Mouse (Mus musculus) G1E (cell line): ENCODE results near the gene Depdc1b. TPM values are rescaled to one million over a fixed set of nuclear protein-coding genes. Genes with fewer than 3 reads are reported as not detected.

Source experiments
- ATAC-seq: 2 replicates; pipeline ENCODE4 v1.8.0; 2016; ENCODE audit warnings: mild to moderate bottlenecking; ENCODE audit not compliant: insufficient number of reproducible peaks, poor library complexity, low FRiP score, severe bottlenecking; ENCODE audit errors: extremely low read depth
- DNase-seq: peaks from one replicate; pipeline ENCODE4 v3.0.0; 2012; ENCODE audit warnings: low spot score
- H3K27me3 ChIP-seq: 2 replicates; pipeline ENCODE4 v1.6.1; 2012; ENCODE audit warnings: mild to moderate bottlenecking, low read length, inconsistent platforms; ENCODE audit not compliant: insufficient read depth
- H3K36me3 ChIP-seq: replicated peaks from 2 replicates; pipeline ENCODE3; 2012; ENCODE audit warnings: mild to moderate bottlenecking, inconsistent platforms
- H3K4me1 ChIP-seq: 2 replicates; pipeline ENCODE4 v1.6.1; 2012; ENCODE audit warnings: low read depth, low read length, inconsistent platforms, mixed read lengths; ENCODE audit not compliant: insufficient read depth
- H3K4me3 ChIP-seq: 2 replicates; pipeline ENCODE4 v1.5.1; 2012; ENCODE audit warnings: low read depth, mild to moderate bottlenecking, inconsistent platforms, low read length, moderate library complexity, mixed read lengths
- H3K9me3 ChIP-seq: replicated peaks from 2 replicates; pipeline ENCODE4 v1.6.1; 2012; ENCODE audit warnings: inconsistent platforms
- CTCF ChIP-seq: IDR thresholded peaks from 2 replicates; pipeline ENCODE4 v1.5.1; 2012; ENCODE audit warnings: low read depth, low read length, inconsistent platforms, mixed read lengths
- GATA1 ChIP-seq: IDR thresholded peaks from 2 replicates; pipeline ENCODE4 v1.6.1; 2012; ENCODE audit warnings: borderline replicate concordance, low read length, inconsistent platforms, mixed read lengths
- GATA2 ChIP-seq: IDR thresholded peaks from 2 replicates; pipeline ENCODE4 v1.6.1; 2012; ENCODE audit warnings: low read depth, low read length, inconsistent platforms, borderline replicate concordance
- POLR2AphosphoS5 ChIP-seq: IDR thresholded peaks from 2 replicates; pipeline ENCODE4 v1.6.1; 2012; ENCODE audit warnings: low read depth, low read length, inconsistent platforms; ENCODE audit not compliant: insufficient replicate concordance
- TAL1 ChIP-seq: conservative IDR thresholded peaks from 2 replicates; pipeline ENCODE4 v1.6.1; 2012; ENCODE audit warnings: low read depth, low read length, inconsistent platforms, mixed read lengths
- polyA plus RNA-seq: library from polyadenylated mRNA; stranded (reverse); fragments of >175 nt; gene quantifications from 2 replicates; pipeline ENCODE4 v1.2.3, GENCODE M21; 2012
- total RNA-seq, 2 experiments: library from RNA; stranded (forward) in 1 of 2; stranded (reverse) in 1 of 2; fragments of 200-1000 nt in 1 of 2; fragments of >200 nt in 1 of 2; fragmentation: Nextera tagmentation in 1 of 2; gene quantifications; 2 replicates each; pipeline ENCODE4 v1.2.3; 2014 to 2017

Gene Depdc1b
- total and polyA plus RNA-seq, 3 experiments: 4.7 to 61.3 (median 36.8) TPM

- Histone ChIP-seq H3K9me3 (no peaks in the 10 kb centered on the region), H3K27me3 (peaks cover 19% of the 10 kb centered on the region), H3K4me3 (no peak overlapping the region), H3K36me3 (no peaks in the 10 kb centered on the region), H3K4me1 (peaks cover 6% of the 10 kb centered on the region)
- ATAC-seq: no peak
- no peak for TF ChIP-seq TAL1
- TF ChIP-seq GATA2: no peak
- no peak for TF ChIP-seq CTCF
- TF ChIP-seq GATA1: no peak
- TF ChIP-seq POLR2AphosphoS5: no peak
- DNase-seq: no peak
These were observed 39.6 kb upstream of the Depdc1b start for GRCm38 (mm10) chr13:108276561-108276960.

- Histone ChIP-seq H3K36me3 (no peaks in the 10 kb centered on the region), H3K9me3 (no peaks in the 10 kb centered on the region), H3K4me1 (no peaks in the 10 kb centered on the region), H3K27me3 (peaks cover 17% of the 10 kb centered on the region), H3K4me3 (no peak overlapping the region)
- no peak for TF ChIP-seq GATA1
- TF ChIP-seq GATA2: no peak
- no peak for TF ChIP-seq POLR2AphosphoS5
- no peak for TF ChIP-seq TAL1
- no peak for TF ChIP-seq CTCF
- ATAC-seq (no peak), DNase-seq (no peak)
These were observed 38.8 kb upstream of the Depdc1b start for GRCm38 (mm10) chr13:108277320-108277719.

GRCm38 (mm10) chr13:108278592-108278991 lies 37.5 kb upstream of the Depdc1b start:
- ATAC-seq: no peak
- Histone ChIP-seq H3K27me3 (peaks cover 10% of the 10 kb centered on the region), H3K9me3 (no peaks in the 10 kb centered on the region), H3K36me3 (no peaks in the 10 kb centered on the region), H3K4me3 (no peak overlapping the region), H3K4me1 (no peaks in the 10 kb centered on the region)
- TF ChIP-seq POLR2AphosphoS5 (no peak), TAL1 (no peak), GATA2 (no peak), GATA1 (no peak), CTCF (no peak)
- no peak for DNase-seq

- Histone ChIP-seq H3K36me3 (no peaks in the 10 kb centered on the region), H3K4me1 (peaks cover 7% of the 10 kb centered on the region), H3K4me3 (no peak overlapping the region), H3K27me3 (peaks cover 6% of the 10 kb centered on the region), H3K9me3 (no peaks in the 10 kb centered on the region)
- DNase-seq (no peak), ATAC-seq (no peak)
- TF ChIP-seq CTCF: no peak
- TF ChIP-seq TAL1: no peak
- TF ChIP-seq GATA2: no peak
- no peak for TF ChIP-seq POLR2AphosphoS5
- TF ChIP-seq GATA1: no peak
These were observed 31.8 kb upstream of the Depdc1b start for GRCm38 (mm10) chr13:108284312-108284711.

GRCm38 (mm10) chr13:108287953-108288352 lies 28.2 kb upstream of the Depdc1b start:
- Histone ChIP-seq H3K27me3 (no peaks in the 10 kb centered on the region), H3K9me3 (no peaks in the 10 kb centered on the region), H3K36me3 (peaks cover 17% of the 10 kb centered on the region), H3K4me3 (no peak overlapping the region), H3K4me1 (peaks cover 28% of the 10 kb centered on the region)
- ATAC-seq: no peak
- DNase-seq: no peak
- TF ChIP-seq POLR2AphosphoS5 (no peak), TAL1 (no peak), GATA2 (no peak), GATA1 (no peak), CTCF (no peak)

- TF ChIP-seq CTCF (no peak), GATA2 (no peak), GATA1 (no peak), TAL1 (no peak), POLR2AphosphoS5 (no peak)
- Histone ChIP-seq H3K9me3 (no peaks in the 10 kb centered on the region), H3K27me3 (no peaks in the 10 kb centered on the region), H3K4me1 (peaks cover 36% of the 10 kb centered on the region), H3K4me3 (no peak overlapping the region), H3K36me3 (peaks cover 17% of the 10 kb centered on the region)
- DNase-seq: no peak
- ATAC-seq: no peak
These were observed 26.7 kb upstream of the Depdc1b start for GRCm38 (mm10) chr13:108289436-108289835.
